Mouse (Mus musculus) spleen, postnatal 10 days (tissue): ENCODE measurements around the gene Pik3r5.

Experiments
- DNase-seq, 2 experiments: peaks; one replicate each; pipeline ENCODE4 v3.0.0; 2021 to 2022; ENCODE audit warnings: low spot score in 2 of 2

The Pik3r5 gene

GRCm38 (mm10) chr11:68400727-68401219 is 31.1 kb upstream of the Pik3r5 start, which contains the start of gene Ntn1:
TSS of gene Ntn1 (minus strand) at chr11:68400823.
- DNase-seq: no peak

GRCm38 (mm10) chr11:68401428-68401827 is 30.5 kb upstream of the Pik3r5 start:
- DNase-seq: no peak

- peak in 1 of 2 experiments; percentile 55 for DNase-seq
Measured at GRCm38 (mm10) chr11:68404185-68404584, 27.7 kb upstream of the Pik3r5 start.

- DNase-seq: no peak
Measured at GRCm38 (mm10) chr11:68405576-68405975, 26.3 kb upstream of the Pik3r5 start.

- no peak for DNase-seq
Measured at GRCm38 (mm10) chr11:68407266-68407926, 24.5 kb upstream of the Pik3r5 start.

GRCm38 (mm10) chr11:68408127-68408526 is 23.8 kb upstream of the Pik3r5 start:
- peak; percentile 26 to 71 for DNase-seq

GRCm38 (mm10) chr11:68417001-68417400 is 14.9 kb upstream of the Pik3r5 start:
- no peak for DNase-seq

GRCm38 (mm10) chr11:68417831-68418230 is 14.1 kb upstream of the Pik3r5 start:
- peak in 1 of 2 experiments; percentile 66 for DNase-seq

- DNase-seq: no peak
Measured at GRCm38 (mm10) chr11:68425492-68426315, 6.2 kb upstream of the Pik3r5 start.

- no peak for DNase-seq
Measured at GRCm38 (mm10) chr11:68427083-68427570, 4.8 kb upstream of the Pik3r5 start.

GRCm38 (mm10) chr11:68430662-68431061 is 1.3 kb upstream of the Pik3r5 start:
- DNase-seq: peak in 1 of 2 experiments; percentile 34

- no peak for DNase-seq
Measured at GRCm38 (mm10) chr11:68432361-68433021, 570 bp downstream of the Pik3r5 start.

- DNase-seq: no peak
Measured at GRCm38 (mm10) chr11:68433534-68433933, 1.6 kb downstream of the Pik3r5 start.

- DNase-seq: no peak
Measured at GRCm38 (mm10) chr11:68434697-68435096, 2.8 kb downstream of the Pik3r5 start.

- DNase-seq: no peak
Measured at GRCm38 (mm10) chr11:68435601-68436000, 3.7 kb downstream of the Pik3r5 start.

- DNase-seq: no peak
Measured at GRCm38 (mm10) chr11:68436376-68436775, 4.5 kb downstream of the Pik3r5 start.

GRCm38 (mm10) chr11:68440100-68440499 is 8.2 kb downstream of the Pik3r5 start:
- no peak for DNase-seq

GRCm38 (mm10) chr11:68440965-68441364 is 9.0 kb downstream of the Pik3r5 start:
- DNase-seq: no peak

GRCm38 (mm10) chr11:68442346-68442745 is 10.4 kb downstream of the Pik3r5 start:
- no peak for DNase-seq

GRCm38 (mm10) chr11:68442983-68443638 is 11.2 kb downstream of the Pik3r5 start:
- no peak for DNase-seq

- DNase-seq: no peak
Measured at GRCm38 (mm10) chr11:68445901-68446300, 14.0 kb downstream of the Pik3r5 start.
